Mouse (Mus musculus): Measurements from ENCODE around the gene Naxd.
"Not testable (repeated sequence)": the region's sequence is repeated elsewhere in the genome, so short reads cannot be mapped to it uniquely, and the experiment has no call there.

The Naxd gene

DNA sequence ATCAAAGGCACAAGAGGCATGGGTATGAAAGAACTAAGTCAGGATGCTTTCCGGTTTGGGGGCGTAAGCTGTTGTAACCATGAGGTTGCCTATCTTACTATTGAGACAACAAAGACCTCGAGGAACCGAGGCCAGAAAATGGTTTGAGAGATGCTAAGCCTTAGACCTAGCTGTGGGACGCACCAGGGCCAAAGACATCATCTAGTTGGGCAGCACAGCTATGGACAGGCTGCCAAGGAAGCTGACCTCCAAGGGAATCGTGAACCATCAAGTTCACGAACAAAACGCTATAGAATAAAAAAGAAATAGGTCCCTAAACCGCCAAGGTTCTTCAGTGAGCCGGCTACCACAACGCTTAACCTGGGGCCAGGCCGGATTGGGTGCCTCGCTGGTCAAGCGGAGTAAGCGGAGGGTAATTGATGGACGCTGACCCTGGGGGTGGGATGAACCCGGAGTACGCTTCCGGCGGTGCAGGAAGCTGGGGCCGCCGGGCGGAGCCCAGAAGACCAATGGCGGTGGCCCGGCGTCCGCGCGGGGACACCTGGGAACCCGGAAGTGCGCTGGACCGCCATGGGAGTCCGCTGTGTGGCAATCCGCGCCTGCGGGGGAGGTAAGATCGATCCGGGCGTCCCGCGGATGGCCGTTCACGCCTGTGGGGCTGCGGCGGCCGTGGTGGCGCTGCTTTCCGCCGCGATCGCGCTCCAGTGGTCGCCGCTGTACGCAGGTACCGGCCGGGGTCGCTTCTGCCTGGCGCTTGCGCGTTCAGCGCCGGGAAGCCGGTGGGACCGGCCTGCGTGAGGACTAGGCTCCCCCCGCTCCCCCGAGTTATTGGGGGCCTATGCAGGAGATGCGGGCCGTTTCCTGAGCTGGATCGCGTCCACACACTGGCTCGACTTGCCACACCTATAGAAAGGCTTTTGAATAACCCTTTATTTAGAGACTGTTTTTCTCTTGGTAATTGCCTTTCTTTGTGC is at the start of gene Naxd:
TSS of gene Naxd (plus strand) at position 490 of the 974 bp plus-strand sequence.
- peak; percentile 90 for DNase-seq (ENCODE audit: low read depth, low spot score)

DNA sequence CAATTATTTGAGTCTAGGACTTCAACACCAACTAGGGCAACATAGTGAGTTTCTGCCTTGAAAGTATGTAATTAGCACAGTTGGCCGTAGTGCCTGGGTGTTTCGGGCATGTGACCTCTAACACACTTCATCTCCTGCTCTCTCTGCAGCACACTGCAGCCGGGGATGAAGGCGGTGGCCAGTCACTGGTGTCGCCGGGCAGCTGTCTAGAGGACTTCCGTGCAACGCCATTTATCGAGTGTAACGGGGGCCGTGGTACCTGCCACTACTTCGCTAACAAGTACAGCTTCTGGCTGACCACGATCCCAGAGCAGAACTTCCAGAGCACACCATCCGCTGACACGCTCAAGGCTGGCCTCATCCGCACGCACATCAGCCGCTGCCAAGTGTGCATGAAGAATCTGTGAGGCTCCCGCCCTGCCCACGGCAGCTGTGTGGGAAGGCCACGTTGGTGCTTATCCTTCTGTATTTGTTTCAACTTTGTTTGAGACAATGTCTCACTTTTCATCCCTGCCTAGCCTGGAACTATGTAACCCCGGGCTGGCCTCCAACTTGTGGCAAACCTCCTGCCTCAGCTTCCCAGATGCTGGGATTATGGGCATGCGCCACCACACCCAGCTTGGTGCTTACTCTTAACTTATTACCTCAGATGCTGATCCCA is 49.3 kb upstream of the Naxd start:
- DNase-seq (ENCODE audit: low read depth, low spot score): no peak

DNA sequence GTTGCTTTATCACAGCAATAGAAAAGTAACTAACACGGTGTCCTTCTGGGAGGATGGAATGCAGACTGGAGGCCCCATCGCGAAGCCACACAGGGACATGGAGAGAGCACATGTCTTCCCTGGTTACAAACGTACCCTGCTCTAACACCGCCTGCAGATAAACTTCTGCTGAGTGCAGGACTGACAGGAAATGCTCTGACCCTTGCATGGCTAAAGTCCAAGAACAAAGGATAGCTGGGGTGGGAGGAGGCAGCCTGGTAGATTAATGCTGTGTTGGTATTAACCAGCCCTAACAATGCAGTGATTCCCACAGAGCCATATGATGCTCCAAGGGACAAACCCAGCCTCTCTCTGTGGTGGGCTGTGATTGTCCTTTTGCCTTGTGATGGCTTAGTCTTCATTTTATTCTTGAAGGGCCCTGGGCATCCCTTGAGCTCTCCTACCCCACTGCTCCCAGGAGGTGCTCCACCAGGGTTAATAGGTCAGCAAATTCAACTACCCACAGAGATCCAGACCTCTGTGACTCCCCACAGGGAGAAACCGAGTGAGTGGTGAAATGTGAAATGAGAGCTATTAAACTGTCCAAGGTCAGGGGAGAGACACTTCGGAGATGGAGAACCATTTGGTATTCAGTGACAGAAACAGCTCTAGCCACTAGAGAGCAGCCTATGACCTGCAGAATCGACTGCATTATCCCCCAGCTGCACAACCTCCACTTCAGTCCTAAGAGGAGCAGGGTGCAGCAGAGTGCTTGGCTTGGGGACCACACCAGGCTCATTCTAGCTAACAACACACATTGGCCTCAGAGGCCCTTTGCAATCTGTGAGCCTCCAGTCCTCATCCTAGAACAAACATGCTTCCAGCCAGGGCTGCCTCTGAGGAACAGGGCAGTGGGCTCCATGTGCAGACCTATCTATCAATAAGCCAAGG is 46.9 kb upstream of the Naxd start:
- DNase-seq (ENCODE audit: low read depth, low spot score): peak; percentile 23

DNA sequence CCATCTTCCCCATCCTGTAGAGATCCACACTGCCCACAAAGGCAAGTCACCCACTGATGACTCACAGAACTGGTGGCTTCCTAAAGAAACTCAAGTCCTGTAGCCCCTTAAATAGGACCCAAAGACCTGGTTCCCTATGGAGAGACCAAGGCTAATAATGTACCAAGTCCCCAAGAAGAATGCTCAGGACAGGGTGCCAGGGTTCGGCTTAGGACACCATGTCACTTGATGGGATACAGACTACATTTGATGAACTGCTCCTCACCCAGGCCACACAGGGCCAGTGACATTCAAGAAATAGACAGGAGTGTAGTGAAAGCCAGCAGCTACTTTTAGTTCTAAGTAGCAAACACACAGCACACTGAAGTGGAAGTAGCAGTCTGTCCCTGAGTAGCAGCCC is 45.2 kb upstream of the Naxd start:
- no peak for DNase-seq (ENCODE audit: low read depth, low spot score)

DNA sequence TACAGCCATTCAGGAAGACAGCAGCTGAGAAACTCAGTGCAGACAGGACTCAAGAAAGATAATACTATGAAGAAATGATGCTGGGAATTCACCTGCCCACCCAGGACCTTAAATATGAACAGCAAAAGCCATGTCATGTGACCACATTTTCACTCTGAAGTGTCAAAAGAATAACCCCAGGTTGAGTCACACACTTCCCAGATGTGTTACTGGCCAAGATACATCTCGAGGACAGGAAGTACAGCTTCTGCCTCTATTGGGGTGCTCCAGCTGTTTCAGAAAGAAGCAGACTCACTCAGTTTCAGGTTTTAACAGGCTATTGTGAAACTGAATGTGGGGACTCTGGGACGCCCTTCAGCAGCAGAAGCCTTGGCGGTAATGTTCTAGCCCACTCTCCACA is 44.7 kb upstream of the Naxd start:
- DNase-seq (ENCODE audit: low read depth, low spot score): peak; percentile 47

DNA sequence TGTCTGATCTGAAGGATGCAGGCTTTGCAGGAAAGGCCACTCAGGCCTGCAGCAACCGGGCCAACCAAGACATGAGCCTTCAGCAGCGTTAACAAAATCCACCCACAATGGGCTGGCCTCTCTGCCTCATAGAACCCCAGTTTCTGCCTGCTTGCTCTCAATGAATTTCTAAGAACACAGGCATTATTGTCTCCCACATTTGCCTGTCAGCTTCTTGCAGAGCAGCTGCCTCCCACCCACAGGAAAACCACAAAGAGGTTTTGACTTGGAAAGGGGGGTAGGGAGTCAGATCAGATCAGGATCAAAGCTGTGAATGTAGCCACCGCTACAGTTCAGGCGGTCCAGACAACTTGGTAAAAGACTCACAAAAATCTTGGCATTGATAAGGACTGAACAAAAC is 44.3 kb upstream of the Naxd start:
- DNase-seq (ENCODE audit: low read depth, low spot score): peak; percentile 29

DNA sequence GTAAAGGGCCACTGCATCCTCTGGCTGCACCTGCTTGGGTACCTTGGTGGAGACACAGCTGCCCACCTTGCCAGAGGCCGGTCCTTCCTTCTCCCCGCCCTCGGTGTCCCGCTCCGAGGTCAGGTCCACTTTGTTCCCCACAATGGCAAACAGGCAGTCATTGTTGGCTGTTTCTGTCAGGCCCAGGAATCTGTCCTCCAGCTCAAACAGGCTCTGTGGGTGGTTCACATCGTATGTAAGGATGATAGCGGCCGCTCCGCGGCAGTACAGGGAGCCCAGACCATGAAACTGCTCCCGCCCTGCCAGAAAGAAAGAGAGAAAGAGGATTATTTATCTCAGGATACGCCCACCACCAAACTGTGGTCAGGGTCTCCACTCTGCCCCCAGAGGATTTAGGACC is 43.1 kb upstream of the Naxd start:
- no peak for DNase-seq (ENCODE audit: low read depth, low spot score)

DNA sequence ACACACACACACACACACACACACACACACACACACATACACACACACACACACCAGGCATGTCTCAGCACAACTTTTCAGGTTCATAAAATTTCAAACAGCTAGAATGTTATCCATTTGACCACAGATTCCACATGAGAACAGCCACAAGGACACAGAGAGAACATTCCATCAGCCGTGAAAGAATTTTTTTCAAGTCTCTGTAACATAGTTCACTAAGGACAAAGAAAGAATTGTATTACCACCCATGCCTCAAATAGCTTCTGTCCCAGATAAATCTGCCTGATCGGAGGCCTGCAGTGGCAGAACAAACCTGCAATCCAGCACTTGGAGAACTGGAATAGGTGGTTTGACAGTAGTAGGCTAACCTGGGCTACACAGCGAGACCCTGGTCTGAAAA is 40.0 kb upstream of the Naxd start:
- no peak for DNase-seq (ENCODE audit: low read depth, low spot score)

DNA sequence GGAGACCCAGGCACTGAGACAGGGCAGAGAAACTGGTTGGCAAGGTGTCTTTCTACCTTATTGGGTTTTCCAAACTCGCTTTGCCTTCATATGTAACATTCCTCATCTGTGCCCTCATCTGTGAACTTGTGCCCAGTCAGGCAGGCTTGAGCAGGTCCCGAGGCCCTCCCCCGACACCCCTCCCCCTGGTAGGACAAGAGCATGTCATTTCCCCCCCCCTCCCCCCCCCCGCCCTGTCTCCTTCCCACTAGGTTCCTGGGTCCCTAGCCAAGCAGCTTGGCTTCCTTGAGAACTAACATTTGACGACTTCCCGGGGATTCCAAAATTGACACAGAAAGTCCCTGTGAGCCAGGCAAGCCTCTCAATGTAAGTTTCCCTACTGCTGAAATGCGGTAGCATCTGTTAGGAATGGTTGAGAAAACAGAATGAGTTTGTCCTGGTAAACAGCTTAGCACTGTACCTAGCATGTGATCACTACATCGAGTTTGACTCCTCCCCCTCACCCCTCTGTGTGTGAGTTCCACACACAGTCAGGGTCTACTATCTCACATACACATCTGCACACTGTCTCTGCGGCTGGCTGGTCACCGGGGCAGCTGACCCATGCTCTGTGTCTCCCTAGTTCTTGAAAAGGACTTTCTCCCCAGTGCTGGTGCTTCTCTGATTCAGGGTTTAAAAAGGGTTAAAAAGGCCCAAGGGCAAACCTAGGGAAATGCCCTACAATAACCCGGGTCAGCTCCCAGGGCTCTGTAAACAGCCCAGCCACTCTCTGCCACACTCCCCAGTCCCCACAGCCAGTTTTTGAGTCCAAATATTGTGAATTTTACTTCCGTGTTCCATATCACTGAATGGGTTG is 39.1 kb upstream of the Naxd start:
- no peak for DNase-seq (ENCODE audit: low read depth, low spot score)

DNA sequence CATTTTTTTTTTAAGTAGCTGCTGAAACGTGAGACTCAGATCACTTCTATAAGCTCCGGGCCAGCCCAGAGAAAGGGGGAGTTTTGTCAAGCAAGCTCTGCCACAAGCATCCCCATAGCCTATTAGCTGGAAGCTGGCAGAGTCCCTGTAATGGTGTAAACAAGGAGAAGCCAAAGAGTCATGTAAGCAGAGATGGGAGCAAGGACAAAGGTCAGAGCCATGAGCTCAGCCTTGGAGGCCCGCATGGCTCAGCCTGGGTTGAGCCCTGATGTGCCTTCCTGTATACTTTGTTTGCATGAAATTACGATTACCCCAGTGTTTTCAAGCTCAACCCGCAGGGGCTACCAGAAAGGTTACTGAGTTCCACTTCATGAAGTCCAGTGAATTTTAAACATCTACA is 38.3 kb upstream of the Naxd start:
- no peak for DNase-seq (ENCODE audit: low read depth, low spot score)

DNA sequence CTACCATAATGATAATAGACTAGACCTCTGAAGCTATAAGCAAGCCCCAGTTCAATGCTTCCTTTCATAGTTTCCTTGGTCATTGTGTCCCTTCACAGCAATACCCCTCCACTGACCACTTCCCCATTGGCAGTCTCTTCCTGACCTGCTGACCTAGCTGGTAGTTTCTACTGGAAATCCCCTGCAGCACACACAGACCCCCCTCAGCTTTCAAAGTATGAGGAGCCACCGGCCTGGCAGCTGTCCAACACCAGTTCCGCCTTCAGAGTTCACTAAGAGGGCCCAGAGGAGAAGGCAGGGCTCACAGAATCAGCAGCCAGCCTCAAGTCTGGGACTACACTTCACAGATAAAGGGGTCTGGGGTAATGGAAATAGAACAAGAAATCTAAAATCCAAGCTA is 36.4 kb upstream of the Naxd start:
- DNase-seq (ENCODE audit: low read depth, low spot score): no peak

DNA sequence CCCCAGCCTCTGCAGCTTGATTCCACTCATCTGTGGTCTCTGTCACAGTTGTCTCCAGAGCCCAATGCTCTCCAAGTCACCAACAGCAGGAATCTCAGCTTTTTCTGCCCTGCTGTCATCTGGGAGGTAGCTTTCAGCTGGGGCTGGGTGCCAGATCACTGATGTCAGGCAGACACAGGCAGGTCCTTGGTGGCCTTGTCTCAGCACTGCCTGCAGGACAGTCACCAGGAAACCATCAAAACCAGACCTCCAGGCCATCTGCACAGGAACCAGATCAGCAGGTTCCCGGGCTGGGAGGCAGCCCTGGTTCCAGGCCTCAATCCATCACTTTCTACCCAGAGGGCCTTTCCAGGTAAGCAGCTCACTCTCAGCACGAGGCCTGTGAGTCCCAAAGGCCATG is 35.5 kb upstream of the Naxd start:
- no peak for DNase-seq (ENCODE audit: low read depth, low spot score)

DNA sequence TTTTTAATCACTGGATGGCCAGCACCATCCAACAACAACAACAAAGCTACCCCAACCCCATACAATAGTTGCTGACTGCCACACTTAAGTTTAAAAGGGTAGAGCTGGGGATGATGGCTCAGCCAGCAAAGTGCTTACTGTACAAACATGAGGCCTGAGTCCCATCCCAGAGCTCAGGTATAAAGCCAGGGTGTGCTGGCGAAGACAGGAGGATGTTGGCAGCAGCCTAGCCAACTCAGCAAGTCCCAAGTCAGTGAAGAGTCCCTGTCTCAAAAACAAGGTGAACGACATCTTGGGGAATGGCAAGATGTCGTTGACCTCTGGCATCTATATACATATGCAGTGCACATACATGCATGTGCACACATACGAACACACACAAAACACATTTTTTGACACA is 34.7 kb upstream of the Naxd start:
- DNase-seq (ENCODE audit: low read depth, low spot score): no peak

DNA sequence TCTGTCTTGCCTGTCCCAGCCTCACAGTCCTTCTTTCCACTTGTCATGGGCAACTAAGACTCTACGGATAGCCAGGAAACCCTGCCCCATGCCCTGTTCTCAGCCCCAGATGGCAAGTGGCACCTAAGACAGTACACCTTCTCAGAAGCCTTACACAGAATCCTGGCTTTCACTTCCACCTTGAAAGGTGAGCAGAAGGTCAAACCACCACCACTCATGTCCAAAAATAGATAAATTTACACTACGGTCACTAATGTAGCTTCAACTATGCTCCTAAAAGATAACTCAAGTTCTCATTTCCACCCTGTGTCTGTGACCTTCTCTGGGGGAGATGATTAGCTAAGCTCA is 33.8 kb upstream of the Naxd start:
- no peak for DNase-seq (ENCODE audit: low read depth, low spot score)

DNA sequence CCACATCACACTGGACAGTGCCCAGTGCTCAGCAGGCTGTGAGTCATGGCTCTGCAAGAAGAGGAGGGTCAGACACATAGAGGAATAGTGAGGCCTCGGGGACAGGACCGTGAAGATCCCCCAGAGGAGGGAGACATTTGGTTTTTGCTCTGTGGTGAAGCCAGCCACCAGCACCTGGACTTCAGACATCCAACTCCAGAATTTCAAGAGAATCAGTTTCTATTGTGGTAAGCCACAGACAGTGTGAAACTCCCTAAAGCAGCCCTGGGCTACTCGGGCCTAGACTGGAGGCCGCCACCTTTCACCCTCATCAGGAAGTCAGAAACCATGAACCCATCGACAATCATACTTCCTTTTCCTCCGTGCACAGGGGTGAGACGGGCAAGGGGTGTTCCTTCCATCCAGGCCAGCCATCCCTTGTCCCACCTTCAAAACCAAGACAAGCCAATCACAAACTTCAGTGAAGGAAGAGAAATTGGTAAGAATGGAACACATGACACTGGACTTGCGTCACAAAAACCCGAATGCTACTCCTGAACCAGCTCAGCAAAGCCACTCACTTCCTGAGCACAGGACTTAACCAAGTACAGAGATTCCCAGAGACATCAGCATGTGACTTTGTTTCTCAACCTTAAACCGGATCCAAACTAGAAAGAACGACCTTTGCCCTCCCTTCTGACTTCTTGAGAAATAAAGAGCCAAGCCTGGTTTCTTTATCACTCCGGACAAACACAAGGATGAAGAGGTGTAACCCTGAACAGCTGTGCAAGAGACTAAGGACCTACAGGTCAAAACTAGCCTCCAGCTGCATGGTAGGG is 33.2 kb upstream of the Naxd start:
- DNase-seq (ENCODE audit: low read depth, low spot score): peak; percentile 70

DNA sequence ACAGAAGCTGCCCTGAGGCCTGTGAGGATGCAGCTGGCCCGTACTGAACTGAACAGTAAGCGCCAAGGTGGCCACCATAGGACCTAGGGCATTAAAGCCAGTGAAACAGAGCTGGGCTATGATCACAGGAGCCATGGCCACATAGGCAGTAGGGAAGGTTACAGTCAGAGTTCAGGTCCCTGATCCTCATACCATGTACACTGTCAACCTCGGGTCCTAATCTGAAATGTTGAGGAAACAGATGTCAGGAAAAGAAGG is 32.7 kb upstream of the Naxd start:
- DNase-seq (ENCODE audit: low read depth, low spot score): no peak

DNA sequence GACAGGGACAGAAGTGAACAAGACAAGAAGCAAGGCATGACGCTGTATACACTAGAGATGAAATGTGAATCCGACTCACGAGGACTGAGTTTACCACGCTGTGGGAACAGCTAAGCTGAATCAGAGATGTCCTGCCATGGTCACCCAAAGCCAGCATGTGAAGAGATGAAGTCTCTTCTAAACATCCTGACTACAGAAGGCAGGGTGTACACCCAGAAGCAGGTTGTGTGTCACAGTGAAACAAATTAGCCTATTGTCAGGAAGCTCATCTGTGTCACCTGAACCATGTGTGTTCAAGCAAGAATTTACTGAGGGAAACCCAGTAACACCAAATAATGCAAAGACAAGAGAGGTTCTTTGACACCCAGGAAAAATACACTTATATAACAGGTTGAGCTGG is 31.7 kb upstream of the Naxd start:
- DNase-seq (ENCODE audit: low read depth, low spot score): no peak

DNA sequence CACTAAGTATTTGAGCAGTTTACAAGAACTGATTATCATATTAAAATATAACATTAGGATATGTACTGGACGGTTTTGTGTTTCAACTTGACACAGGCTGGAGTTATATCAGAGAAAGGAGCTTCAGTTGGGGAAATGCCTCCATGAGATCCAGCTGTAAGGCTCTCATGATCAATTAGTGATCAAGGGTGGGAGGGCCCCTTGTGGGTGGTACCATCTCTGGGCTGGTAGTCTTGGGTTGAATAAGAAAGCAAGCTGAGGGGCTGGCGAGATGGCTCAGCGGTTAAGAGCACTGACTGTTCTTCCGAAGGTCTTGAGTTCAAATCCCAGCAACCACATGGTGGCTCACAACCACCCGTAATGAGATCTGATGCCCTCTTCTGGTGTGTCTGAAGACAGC is 30.8 kb upstream of the Naxd start:
- not testable (repeated sequence) for DNase-seq (ENCODE audit: low read depth, low spot score)

DNA sequence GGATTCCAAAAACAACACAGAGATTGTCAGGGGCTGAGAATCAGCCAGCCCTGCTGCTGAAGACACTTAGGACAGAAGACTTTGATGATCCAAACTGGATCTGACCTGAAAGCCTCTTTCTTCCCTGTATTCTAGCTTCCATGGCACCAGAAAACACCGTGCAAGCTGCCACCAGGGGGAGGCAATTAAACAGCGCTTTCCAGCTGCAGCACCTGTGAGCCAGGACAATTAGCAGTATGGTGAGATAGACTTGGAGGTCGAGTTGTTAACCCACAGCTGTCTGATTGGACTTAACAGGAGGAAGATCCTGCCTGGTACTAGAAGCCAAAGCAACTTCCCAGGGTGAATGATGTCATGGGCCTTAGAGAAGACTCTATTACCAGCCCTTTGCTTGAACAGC is 28.2 kb upstream of the Naxd start:
- no peak for DNase-seq (ENCODE audit: low read depth, low spot score)

DNA sequence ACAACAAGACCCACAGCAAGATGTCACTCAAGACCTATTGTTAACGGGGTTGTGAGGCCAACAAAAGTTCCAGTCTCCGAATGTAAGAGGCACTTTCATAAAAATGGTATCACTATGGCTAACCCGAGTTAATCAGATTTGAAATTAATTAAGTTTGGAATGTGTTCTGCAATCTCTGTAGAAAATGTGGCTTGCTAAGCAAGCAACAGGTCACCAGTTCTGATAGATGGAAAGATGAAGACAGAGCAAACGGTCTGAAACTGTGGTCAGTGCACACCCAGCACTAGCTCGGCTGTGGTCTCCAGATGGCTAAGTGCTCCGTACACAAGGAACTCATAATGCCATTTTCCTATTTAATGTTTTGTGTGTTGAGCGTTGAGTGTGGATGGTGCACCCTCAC is 26.6 kb upstream of the Naxd start:
- DNase-seq (ENCODE audit: low read depth, low spot score): no peak

DNA sequence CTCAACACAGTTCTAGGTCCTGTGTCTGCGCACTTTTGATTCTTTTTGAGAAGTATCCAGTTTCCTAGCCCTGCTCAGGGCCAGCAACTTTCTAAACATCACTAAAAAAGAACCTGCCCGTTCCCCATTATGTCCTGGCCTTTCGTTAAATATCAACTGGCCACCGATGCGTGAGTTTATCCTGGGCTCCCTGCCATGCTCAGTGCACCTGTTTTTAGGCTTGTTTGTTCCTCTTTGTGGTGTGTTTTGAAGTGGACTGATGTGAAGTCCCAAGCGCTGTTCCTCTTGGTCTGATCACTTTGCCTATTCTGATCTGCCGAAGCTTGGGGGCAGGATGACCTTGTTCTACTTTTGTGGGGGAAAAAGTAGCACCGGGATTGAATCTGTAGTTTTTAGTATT is 26.0 kb upstream of the Naxd start:
- DNase-seq (ENCODE audit: low read depth, low spot score): no peak

Measured in CD4-positive helper T cell, adult 2 months (primary cell).